Mouse (Mus musculus) layer of hippocampus, adult 9-11 months (tissue): Measurements from ENCODE around the gene Cadps.

ENCODE experiments used
- DNase-seq: peaks from one replicate; pipeline ENCODE4 v3.0.0; 2022

The Cadps gene

DNA sequence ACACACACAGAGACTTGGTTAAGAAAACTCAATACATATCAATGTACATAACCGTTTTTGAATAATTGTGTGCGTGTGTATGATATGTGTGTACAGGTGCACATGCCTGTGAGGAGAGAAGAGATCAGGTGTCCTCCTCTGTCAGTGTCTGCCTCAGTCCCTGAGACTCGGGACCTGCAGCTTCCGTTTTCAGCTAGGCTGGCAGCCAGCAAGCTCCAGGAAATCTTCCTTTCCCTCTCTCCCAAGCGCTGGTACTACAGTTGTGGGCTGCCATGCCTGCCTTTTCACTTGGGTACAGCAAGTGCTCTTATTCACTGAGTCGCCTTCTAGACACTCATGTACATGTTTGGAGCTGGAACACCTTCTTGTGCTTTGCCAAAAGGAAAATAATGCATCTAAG lies 435.7 kb downstream of the Cadps start:
- no peak for DNase-seq

DNA sequence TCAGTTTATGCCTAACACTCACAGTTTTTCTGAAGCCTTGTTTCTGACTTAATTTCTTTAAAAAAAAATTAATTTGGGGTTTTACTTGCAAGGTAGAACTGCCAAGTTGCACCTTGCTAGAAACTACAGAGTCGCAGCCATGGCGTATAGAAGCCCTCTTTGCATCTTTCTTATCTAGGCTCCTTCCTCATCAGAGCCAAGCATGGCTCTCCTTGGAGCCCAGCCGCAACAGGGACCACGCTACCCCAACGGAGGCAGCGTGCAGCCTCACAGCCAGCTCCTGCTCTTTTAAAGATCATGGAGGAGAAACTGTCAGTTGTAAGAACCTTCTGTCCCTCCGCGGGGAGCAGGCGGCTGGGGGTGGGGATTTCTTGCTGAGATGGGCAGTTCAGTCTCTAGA lies 445.0 kb downstream of the Cadps start:
- no peak for DNase-seq

DNA sequence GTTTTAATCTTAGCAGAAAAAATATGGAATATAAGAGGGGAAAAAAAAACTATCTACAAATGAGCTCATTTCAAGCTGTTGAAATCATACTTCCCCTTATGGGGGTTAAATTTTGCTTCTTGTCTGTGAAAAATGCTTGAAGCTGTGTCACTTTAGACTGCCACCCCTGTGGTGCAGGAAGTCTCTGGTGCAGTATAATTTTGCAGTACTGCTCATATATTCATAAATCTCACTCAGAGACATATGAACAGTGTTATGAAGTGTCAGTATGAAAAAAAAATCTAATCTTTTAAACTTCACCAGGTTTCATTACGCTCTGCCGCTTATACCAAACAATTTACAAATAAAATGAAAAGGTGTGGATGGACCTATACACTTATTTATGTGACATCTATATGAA lies 445.6 kb downstream of the Cadps start:
- no peak for DNase-seq

DNA sequence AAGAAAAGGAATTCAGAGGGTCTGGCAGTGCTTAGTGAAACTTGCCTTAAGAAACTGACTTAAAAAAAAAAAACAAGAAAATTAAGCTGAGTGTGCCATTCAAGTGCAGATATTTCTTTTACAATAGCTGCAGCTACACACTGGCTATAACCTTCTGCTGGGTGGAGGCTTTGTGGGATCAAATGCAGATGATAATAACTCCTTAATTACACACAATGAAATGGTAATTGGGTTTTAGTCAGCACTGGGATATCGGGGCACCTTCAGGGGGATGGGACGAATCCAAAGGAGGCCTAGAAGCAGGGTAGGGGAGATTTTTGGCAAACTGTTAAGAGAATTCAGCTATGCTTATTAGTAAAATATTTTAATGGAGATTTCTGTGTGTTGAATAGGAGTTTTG lies 447.4 kb downstream of the Cadps start:
- DNase-seq: no peak

DNA sequence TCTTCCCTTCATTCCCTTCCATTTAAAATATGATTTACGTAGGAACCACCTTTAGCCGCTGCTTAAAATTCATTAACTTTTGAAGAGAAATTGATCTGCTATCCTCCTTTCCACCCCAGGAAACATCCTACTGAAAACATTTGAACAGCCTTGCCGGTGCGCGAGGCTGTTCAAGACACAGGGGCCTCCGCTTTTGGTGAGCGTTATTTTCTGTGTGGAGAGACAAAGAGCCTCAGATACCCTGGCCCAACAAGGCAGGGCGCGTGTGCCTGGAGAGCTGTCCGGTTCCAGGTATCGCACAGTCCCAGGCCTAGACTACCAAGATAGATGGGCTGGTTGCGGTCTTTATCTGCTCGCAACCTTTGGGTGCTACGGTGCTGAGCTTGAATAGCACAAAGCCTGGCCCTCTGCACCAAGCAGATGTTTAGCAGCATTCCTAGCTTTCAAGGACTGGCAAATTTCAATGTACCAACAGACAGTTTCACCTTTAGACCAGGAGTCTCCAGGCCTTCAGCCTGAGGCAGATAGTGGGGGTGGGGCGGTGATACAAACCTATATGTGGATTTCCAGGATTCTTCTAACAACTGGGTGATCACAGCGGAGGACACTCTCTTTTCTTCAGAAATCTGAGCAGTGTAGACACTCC lies 472.5 kb downstream of the Cadps start:
- DNase-seq: no peak

DNA sequence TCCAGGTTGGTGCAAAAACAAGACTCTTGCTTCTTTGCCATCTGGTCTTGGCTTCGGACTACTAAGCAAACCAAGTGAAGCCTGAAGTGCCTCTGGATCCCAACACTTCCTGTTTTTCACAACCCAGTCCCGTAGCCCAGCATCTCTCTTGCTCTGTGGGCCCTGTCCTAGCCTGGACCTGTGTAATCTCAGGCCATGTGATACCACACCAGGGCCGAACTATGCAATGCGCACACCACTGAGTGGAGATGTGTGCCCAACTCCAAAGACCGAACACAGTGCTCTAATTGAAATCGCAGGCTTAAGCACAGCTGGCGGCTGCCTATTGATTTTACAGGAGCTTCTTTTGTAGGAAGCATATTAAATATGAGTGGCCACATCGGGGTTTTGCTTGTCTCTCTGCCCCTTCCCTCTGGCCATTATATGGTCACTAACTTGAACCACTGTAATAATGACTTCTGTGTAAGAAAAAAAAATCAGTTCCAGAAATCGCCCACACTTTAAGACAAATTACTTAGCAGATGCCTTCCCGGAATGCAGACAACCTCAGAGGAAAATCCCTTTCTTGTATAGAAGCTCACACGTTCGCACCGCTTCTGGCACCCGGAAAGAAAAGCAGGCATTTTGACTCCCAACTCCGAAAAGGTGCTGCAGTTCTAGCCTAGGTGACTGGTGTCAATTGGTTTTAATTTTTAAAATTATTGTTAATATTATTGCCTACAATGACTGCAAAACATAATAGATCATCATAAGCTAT lies 473.4 kb downstream of the Cadps start:
- no peak for DNase-seq

DNA sequence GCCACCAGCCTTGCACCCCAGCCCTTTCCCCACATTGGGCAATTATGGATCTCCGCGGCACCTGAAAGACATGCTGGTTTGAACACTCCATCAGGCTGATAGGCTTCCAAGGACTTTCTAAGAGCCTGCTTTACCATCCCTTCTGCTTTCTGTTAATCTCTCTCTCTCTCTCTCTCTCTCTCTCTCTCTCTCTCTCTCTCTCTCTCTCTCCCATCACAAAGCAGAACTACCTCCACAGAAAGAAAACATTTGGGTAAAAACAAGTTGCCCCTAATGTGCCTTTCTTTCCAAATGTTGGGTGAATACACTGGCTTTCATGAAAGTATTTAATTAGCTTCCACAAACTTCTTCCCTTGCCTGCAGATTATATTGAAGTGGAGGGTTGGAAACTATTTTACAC lies 474.8 kb downstream of the Cadps start, which contains the start of gene Fezf2:
TSS of gene Fezf2 (minus strand) at position 101 of the 400 bp plus-strand sequence.
- no peak for DNase-seq

DNA sequence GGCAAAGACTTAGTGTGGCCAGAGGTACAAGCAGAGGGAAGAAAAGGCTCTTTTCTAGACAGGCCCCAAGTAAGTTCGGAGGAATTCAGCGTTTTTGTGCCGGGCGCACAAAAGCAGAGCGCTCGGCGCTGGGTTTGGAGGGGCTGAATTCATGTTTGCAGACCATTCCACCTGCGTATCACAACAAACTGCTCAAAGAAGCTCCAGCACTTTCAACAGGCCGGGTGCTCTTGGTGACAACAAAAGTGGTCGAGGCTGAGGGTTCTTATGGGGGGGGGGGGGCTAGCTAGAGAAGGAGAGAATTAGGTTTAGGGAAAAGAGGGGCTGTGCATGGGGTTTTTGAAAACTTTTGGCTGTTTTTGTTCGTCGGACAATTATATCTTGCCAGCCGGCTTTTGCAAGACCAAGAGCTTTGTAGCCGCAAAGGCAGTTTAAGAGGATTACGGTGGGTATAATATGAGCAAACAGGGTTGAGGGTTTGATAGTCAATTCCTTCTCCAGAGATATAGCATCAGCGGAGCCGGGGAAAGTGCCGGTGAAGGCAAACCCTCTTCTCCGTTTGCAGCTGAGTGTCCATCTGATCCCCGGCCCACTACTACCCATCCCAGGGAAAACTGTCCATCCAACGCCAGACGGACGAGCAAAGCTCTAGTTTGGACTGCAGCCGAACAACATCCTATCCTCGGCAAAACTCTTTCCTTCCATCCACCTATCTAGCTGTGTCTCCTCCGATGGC lies 475.8 kb downstream of the Cadps start:
- no peak for DNase-seq

DNA sequence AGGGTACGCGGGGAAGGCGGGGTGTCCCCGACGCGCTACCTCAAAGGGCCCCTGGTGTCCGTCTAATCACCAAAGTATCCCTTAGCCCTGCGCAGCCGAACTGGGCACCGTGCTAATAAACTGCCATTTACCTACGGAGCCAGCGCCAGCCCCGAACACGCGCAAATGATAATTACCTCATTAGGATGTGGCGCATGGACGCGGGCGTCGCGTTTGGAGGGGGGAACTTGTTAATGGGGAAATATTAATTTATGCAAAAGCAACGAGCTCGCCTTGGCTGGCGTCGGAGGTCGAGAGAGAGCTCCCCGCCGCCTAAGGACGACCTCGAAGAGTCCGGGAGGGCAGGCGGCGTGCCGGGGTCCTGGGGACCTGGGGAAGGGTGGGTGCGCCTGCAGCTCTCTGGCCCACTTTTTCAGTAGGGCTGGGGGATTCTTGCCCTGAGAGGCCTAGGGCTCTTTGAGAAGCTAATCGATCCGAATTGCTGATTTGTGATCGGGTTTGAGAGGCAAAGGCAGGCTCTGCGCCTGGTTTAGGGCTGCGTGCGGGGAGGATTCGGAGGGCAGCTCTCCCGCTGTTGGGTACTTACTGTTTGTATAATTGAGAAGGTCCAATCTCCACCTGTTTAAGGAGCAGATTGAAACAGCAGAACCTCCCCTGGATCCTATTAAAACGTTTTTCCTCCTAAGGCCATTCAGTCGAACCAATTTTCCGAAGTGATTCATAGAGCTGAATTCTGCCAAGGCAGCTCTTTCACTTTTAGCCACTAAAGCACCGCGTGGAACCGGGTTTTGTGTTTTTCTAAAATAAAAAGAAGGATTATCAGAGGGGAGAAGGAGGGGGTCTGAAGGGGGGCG lies 476.6 kb downstream of the Cadps start:
- no peak for DNase-seq

DNA sequence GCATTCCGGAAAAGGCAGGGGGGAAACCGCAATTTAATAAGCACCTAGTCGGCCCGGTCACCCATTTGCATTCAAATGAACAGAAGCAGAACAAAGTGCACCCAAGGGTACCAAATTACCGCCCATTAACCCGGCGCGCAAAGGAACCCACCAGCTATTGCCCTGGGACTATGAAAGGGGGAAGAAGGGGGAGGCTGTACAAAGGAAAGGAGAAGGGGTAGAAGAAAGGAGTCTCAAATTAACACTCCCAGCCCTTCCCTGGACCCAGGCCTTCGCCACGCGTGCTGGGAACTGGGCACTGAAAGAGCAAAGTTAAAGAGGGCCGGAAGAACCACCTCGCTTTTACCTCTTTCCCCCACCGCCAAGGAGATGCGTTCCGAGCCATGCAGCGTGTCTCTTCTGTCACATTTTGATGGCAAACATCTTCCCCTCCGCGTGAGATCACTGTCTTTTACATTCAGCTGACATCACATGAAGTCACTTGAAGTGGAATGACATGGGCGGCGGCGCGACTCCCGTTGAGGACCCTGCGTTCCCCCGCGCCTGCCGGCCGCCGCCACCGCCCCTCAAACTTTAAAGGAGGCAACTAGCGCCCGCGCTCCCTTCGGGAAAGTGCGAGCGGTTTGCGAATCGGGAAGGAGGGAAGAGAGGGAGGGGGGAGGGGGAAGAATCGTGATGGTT lies 477.5 kb downstream of the Cadps start:
- no peak for DNase-seq

DNA sequence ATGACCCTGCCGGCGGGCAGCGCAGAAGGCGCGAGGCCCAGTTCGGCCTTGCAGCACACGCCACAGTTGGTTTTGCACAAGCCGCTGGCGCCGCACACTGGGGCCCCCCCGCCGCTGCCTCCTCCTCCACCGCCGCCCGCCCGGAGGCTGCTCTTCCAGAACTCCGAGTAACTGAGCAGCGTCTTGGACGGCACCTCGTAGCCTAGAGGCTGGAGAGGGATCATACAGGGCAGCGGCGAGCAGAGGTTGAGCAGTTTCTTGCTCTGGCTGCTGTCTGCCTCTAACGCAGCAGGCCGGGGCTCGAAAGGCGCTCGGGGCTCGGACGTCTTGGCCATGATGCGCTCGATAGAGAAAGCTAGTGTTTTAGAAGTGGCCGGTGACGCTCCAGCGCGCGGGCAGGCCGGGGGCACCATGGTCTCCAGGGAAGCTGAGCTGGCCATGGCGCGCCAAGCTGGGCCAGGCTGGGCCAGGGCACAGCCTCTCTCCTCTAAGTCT lies 478.1 kb downstream of the Cadps start:
- DNase-seq: no peak

DNA sequence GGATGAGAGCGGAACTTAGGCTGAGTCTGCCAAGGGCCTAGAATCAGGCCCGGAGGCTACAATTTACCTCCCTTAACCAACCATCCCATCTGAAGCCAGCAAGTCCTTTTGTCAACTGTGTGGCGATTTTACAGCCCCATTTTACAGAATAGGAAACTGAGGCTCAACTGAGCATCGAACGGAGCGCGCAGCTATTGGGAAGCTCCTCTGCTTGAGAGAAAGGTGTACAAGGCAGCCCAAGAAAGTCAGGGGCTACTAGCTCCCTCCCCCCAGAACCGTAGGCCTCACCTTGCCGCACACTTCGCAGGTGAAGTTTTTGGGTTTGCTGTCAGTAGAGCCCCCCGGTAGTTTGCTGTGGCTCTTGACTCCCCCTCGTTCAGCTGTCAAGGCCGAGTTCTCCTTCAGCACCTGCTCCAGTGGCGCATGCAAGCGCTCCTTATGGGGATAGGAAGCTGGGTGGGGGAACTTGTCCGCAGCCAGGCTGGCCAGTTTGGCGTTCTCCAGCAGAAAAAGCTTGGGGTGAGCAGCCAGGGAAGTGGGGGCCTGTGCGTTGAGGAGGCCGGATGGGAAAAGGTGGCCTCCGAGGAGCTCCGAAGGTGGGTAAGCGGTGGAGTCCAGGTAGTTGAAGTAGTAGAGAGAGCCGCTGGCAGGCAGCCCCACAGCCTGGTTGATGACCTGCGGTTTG lies 478.7 kb downstream of the Cadps start:
- no peak for DNase-seq

DNA sequence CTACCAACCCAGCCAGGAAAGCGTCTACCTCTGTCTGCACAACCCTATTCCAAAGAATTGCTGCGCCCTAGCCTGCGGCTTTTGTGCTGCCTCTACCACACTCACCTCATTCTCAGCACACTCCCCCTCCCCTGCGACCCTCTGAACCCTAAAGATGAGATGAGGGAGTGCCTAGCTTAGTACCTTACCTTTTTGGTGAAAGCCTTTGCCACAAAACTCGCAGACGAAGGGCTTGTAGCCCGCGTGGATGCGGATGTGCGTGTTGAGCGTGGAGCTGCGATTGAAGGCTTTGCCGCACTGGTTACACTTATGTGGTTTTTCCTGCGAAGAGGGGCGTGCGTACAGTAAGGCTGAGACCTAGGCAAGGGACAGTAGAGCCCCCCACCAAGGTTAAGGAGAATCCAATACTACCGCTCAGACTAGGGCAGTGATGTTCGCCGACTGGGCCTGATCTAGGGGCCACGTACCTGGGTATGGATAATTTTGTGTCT lies 479.4 kb downstream of the Cadps start:
- peak; percentile 13 for DNase-seq

DNA sequence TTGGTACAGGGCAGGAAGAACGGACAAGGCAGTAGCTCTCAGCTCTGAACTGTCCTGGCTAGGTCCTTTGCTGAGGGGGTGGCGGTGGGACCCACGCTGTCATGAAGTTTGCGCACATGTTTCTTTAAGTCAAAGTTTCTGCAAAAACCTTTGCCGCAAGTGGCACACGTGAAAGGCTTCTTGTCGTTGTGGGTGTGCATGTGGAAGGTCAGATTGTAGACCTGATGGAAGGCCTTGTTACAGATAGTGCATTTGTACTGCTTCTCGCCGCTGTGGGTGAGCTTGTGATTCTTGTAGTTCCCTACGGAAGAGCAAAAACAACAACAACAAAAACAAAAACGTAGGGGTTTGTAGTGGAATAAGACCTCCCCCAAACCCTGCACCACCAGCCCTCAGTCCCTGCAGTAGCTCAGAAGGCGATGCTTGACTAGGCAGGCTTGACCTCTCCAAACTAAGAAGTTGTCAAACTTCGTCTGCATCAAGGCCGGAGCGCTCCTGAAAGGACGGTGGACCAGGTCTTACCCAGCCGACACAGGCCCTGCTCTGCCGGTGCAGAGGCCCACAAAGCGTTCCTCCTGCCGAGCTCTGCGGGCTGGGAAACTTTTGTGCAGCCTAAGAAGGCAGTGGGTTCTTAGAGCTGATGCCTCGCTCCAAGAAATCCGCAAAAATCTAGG lies 480.3 kb downstream of the Cadps start:
- no peak for DNase-seq

DNA sequence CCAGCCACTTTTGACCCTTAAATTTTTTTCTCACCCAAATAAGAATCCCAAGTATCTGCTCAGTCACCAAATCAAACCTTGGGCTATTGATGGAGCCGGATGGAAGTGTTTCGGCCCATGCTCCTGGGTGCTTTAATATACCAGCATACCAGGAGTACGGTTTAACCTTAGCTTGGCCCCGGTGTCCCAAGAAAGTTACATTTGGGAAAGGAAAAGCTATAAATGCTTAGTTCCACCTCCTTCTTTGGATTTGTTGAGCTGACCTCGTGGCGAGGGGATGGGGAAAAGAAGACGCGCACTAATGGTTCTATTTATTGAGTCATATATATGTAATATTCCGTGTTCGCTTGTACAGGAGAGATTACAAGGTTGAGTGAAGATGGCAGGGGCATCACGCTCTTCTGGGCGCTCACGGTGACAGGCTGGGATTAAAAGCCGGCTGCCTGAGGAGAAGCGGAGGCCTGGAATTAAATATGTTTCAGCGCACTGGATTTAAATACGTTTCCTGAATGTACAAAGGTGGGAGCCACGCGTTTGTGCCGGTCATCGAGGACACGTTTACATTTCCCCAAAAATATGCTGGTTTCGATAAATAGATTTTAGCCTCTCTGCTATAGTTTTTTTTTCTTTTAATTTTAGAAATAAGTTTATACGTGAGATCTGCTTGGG lies 481.0 kb downstream of the Cadps start:
- DNase-seq: no peak

DNA sequence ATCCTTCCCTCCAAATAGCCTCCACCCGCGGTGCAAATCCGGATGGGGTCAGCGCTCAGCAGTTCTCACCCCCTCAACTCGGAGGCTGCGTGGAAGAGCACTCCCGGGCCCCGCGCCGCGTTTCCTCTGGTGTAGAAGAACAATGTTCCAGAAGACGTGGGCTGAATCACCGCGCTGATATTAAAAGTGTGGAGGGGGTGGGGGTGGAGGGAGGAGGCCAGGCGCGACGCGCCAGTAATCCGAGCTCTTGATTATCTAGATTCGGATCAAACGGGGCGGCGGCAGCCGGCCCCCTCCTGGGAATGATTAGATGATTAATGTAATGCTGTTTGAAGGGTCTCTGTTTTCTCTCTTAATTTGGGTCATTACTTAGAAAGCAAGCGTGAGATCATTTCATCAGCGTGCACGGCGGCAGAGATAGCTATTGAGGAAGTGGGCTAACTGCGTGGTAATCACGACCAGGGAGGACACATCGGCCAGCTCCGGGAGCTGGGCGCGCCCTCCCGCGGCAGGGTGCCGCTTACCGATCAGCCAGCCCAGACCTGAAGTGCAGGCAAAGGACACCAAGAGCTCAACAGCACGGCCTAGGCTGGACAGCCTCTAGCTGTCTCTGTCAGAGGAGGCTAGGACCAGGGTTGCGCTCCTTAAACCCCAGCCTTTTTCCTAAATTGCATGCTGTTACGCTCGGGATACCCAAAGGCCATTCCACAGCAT lies 481.6 kb downstream of the Cadps start:
- peak; percentile 15 for DNase-seq

DNA sequence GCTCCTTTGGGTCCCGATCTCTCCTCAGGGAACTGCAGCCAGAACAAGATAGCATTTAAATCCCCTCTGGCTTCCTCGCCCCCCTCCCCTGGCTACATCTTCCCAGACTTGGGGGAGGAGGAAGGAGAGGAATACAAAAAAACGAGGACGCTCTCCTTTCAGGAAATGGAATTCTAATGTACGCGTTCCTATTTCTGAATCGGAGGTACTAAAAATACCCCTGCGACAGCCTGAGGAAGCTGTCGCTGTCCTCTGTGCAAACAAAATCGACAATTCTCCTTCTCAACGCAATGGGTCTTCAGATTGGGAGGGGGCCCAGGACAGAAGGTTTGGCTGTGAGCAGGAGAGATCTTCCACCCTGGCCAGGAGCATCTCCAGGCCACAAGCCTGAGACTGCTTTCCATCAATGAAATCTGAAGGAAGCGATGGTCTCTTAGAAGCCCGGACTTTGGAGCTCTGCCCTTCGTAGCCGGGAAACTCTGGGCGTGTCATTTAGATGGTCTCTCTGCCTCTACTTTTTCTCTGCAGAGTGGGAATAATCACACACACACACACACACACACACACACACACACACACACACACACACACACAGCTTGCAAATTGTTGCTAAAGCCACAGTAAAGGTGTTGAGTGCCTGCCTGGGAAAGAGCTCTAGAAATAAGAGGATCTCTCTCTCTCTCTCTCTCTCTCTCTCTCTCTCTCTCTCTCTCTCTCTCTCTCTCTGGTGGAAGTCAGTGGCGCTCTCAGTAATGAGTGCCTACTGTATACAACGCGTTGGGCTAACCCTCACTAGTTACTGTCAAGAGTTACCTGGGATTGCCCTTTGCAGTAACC lies 482.4 kb downstream of the Cadps start:
- peak; percentile 15 for DNase-seq

DNA sequence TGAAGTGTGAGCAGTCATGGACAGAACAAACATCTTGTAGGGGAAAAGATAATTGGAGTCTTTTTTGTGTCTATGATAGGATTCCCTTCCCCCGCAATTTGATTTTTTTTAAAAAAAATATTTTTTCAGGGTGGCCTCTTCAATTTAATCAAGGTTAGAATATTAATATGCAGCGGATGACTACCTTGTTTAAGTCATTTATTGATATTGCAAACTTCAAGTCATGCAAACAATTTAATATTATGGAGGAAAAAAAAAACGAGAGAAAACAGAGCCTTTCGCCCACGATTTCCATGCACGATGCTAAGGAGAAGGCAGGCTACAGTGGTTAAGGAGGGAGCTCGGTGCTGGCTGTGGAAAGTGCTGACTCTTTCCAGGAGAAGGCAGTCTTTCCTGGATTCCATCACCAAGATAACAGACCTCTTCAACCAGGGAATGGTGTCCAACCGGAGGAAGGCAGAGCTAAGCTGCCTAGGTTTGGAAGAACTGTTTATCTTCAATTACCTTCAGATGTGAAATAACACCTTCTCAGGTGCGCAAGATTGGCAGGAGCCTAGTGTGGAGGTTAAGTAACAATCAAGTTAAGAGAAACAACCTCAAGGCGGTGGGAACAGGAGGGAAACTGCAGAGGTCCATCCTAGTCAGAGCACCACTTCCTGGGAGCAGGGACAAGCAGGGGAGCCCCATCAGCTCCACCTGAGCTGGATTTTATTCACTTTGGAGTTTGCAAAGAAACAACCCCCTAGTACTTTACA lies 483.9 kb downstream of the Cadps start:
- no peak for DNase-seq
